Mouse (Mus musculus) kidney, adult 18-20 months (tissue): ENCODE measurements around the gene Dner.
A peak's percentile ranks its signal among the peaks of the same experiment; 100 is the strongest.

Experiments
- DNase-seq: peaks from one replicate; pipeline ENCODE4 v3.0.0; 2021

The Dner gene

GRCm38 (mm10) chr1:84622978-84623554, 73.0 kb downstream of the Dner start:
- no peak for DNase-seq

GRCm38 (mm10) chr1:84621308-84621707, 74.7 kb downstream of the Dner start:
- DNase-seq: no peak

GRCm38 (mm10) chr1:84619131-84619760, 76.8 kb downstream of the Dner start:
- no peak for DNase-seq

- DNase-seq: no peak
Observed at GRCm38 (mm10) chr1:84618094-84618493, 77.9 kb downstream of the Dner start.

- DNase-seq: no peak
Observed at GRCm38 (mm10) chr1:84616133-84616532, 79.9 kb downstream of the Dner start.

GRCm38 (mm10) chr1:84614596-84614995, 81.4 kb downstream of the Dner start:
- no peak for DNase-seq

- no peak for DNase-seq
Observed at GRCm38 (mm10) chr1:84613119-84613518, 82.9 kb downstream of the Dner start.

- DNase-seq: no peak
Observed at GRCm38 (mm10) chr1:84611331-84611730, 84.7 kb downstream of the Dner start.

GRCm38 (mm10) chr1:84599025-84599424, 97.0 kb downstream of the Dner start:
- DNase-seq: no peak

GRCm38 (mm10) chr1:84596023-84596422, 100.0 kb downstream of the Dner start:
- no peak for DNase-seq

- DNase-seq: no peak
Observed at GRCm38 (mm10) chr1:84592394-84592793, 103.6 kb downstream of the Dner start.

- DNase-seq: no peak
Observed at GRCm38 (mm10) chr1:84590534-84590933, 105.5 kb downstream of the Dner start.

- no peak for DNase-seq
Observed at GRCm38 (mm10) chr1:84585434-84585833, 110.6 kb downstream of the Dner start.

GRCm38 (mm10) chr1:84581812-84582211, 114.2 kb downstream of the Dner start:
- DNase-seq: peak; percentile 56

GRCm38 (mm10) chr1:84561841-84562240, 134.2 kb downstream of the Dner start:
- no peak for DNase-seq

GRCm38 (mm10) chr1:84561387-84561786, 134.6 kb downstream of the Dner start:
- no peak for DNase-seq

- DNase-seq: no peak
Observed at GRCm38 (mm10) chr1:84556546-84557511, 139.2 kb downstream of the Dner start.

GRCm38 (mm10) chr1:84552005-84552404, 144.0 kb downstream of the Dner start:
- DNase-seq: no peak

GRCm38 (mm10) chr1:84550065-84550368, 146.0 kb downstream of the Dner start:
- DNase-seq: no peak

GRCm38 (mm10) chr1:84549367-84550064, 146.5 kb downstream of the Dner start:
- DNase-seq: no peak

- DNase-seq: no peak
Observed at GRCm38 (mm10) chr1:84536069-84536468, 160.0 kb downstream of the Dner start.

- no peak for DNase-seq
Observed at GRCm38 (mm10) chr1:84525514-84525913, 170.5 kb downstream of the Dner start.

- DNase-seq: no peak
Observed at GRCm38 (mm10) chr1:84524413-84524812, 171.6 kb downstream of the Dner start.

- DNase-seq: no peak
Observed at GRCm38 (mm10) chr1:84522963-84523280, 173.1 kb downstream of the Dner start.
